Mouse (Mus musculus) limb, embryonic 14.5 days (tissue): ENCODE measurements around the gene Eps8l2. TPM values are rescaled to one million over a fixed set of nuclear protein-coding genes. Genes with fewer than 3 reads are reported as not detected.

Source experiments
- ATAC-seq: fragments of 200-750 bp; cut with Nextera tagmentation; 2 replicates; pipeline ENCODE4 v1.8.0; 2017; ENCODE audit warnings: low read depth, moderate number of reproducible peaks, moderate TSS enrichment; ENCODE audit not compliant: low FRiP score
- DNase-seq: peaks from one replicate; pipeline ENCODE4 v3.0.0-alpha.2; 2015; ENCODE audit warnings: low spot score
- H3K27ac ChIP-seq: fragments of 300-500 bp; sonication (generic); replicated peaks from 2 replicates; pipeline ENCODE4 v1.5.1; 2014; ENCODE audit warnings: low read depth, mild to moderate bottlenecking, low read length, moderate library complexity, mixed read lengths
- H3K27me3 ChIP-seq: fragments of 300-500 bp; sonication (generic); 2 replicates; pipeline ENCODE4 v1.6.1; 2014; ENCODE audit warnings: low read length, mixed read lengths; ENCODE audit not compliant: control insufficient read depth, insufficient read depth
- H3K36me3 ChIP-seq: fragments of 300-500 bp; sonication (generic); 2 replicates; pipeline ENCODE4 v1.6.1; 2014; ENCODE audit warnings: mild to moderate bottlenecking, low read length, moderate library complexity, mixed read lengths; ENCODE audit not compliant: control insufficient read depth, insufficient read depth
- H3K4me1 ChIP-seq: fragments of 300-500 bp; sonication (generic); 2 replicates; pipeline ENCODE4 v1.6.1; 2014; ENCODE audit warnings: antibody characterized with exemption, low read length, mixed read lengths; ENCODE audit not compliant: control insufficient read depth, insufficient read depth
- H3K4me2 ChIP-seq: fragments of 300-500 bp; sonication (generic); replicated peaks from 2 replicates; pipeline ENCODE4 v1.6.1; 2014; ENCODE audit warnings: low read depth, mild to moderate bottlenecking, low read length, moderate library complexity; ENCODE audit not compliant: severe bottlenecking
- H3K4me3 ChIP-seq: fragments of 300-500 bp; sonication (generic); replicated peaks from 2 replicates; pipeline ENCODE4 v1.5.1; 2014; ENCODE audit warnings: low read length
- H3K9ac ChIP-seq: fragments of 300-500 bp; sonication (generic); 2 replicates; pipeline ENCODE4 v1.6.1; 2014; ENCODE audit warnings: mild to moderate bottlenecking, low read depth, low read length, moderate library complexity; ENCODE audit not compliant: severe bottlenecking
- H3K9me3 ChIP-seq: fragments of 300-500 bp; sonication (generic); 2 replicates; pipeline ENCODE4 v1.6.1; 2016; ENCODE audit warnings: low read length; ENCODE audit not compliant: control insufficient read depth
- POLR2A ChIP-seq: fragments of 200-500 bp; IDR thresholded peaks from 2 replicates; pipeline ENCODE4 v1.8.0; 2012; ENCODE audit warnings: inconsistent platforms, mild to moderate bottlenecking, moderate library complexity, borderline replicate concordance; ENCODE audit not compliant: insufficient read depth, insufficient read length; ENCODE audit errors: extremely low read depth
- WGBS: fragments of 180-500 bp; shearing (Covaris S2); extraction: QIAGEN DNeasy Blood & Tissue Kit; methylation state at CpG from one replicate; pipeline ENCODE4 v1.1.7; 2014; 5-methylcytosine and 5-hydroxymethylcytosine counted together
- polyA plus RNA-seq, 2 experiments: library from polyadenylated mRNA; depleted of rRNA in 1 of 2; stranded (reverse) in 1 of 2; unstranded in 1 of 2; fragments of >200 nt; fragmentation: Nextera tagmentation in 1 of 2; extraction: Ambion mirVana in 1 of 2; gene quantifications; 2 replicates each; pipeline versions ENCODE4 v1.2.1 to v1.2.3; 2012 to 2014

Eps8l2 gene
- polyA plus RNA-seq, 2 experiments = 19.0 to 22.4 TPM

- H3K27ac ChIP-seq = no peak overlapping the region
- no peak for TF ChIP-seq POLR2A
- H3K27me3 ChIP-seq = peaks cover 25% of the 10 kb centered on the region
- no peak overlapping the region for H3K4me2 ChIP-seq
- H3K9ac ChIP-seq = no peak overlapping the region
- DNase-seq = no peak
- H3K4me3 ChIP-seq = no peak overlapping the region
- no peak for ATAC-seq
- no peaks in the 10 kb centered on the region for H3K9me3 ChIP-seq
- peaks cover 43% of the 10 kb centered on the region for H3K36me3 ChIP-seq
- WGBS = 82% methylated on average over 3 of the region's 3 CpGs
- H3K4me1 ChIP-seq = no peaks in the 10 kb centered on the region
Measured at GRCm38 (mm10) chr7:141297926-141298650, 40.6 kb upstream of the Eps8l2 start.

DNA sequence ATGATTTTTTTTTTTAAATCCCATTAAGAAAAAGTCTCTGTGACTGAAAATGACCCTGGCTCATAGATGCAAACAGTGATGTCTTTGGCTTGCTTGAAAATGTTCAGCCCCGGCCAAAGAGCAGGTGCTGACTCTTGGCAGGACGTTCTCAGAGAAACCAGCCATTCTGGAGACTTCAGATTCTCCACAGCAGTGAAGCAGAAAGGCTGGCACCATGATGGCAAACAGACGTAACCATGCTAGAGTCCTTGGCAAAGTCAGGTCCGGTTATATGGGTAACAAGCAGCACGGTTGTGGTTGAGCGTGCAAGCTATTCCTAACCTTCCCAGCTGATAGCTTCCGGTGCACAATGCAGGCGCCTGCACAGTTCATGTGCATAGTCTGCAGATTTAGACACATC, 39.5 kb upstream of the Eps8l2 start:
- Histone ChIP-seq H3K4me3 (no peak overlapping the region), H3K27ac (no peak overlapping the region), H3K4me2 (no peak overlapping the region), H3K27me3 (peaks cover 14% of the 10 kb centered on the region), H3K9ac (no peak overlapping the region), H3K9me3 (no peaks in the 10 kb centered on the region), H3K36me3 (peaks cover 53% of the 10 kb centered on the region), H3K4me1 (no peaks in the 10 kb centered on the region)
- TF ChIP-seq POLR2A = no peak
- DNase-seq (no peak), ATAC-seq (no peak)
- WGBS = 95% methylated on average over 8 of the region's 8 CpGs

DNA sequence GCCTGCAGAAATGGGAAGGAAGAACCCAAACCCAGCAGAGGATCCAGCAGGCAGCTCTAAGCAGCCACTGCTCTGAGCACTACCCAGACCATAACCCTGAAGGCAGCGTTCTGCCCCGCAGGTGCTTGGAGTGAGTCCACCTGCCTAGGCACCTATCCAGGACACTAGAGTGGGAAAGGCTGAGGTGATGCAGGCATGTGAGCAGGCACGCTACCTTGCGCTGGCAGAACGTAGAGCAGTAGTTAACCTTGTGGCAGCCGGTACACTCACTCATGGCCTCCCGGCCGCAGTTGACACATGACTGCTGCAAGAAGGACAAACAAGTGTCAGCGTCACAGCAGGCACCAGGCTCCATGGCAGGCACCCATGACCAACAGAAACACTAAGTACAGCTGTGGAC, 37.3 kb upstream of the Eps8l2 start:
- no peak overlapping the region for H3K4me3 ChIP-seq
- peaks cover 74% of the 10 kb centered on the region for H3K36me3 ChIP-seq

DNA sequence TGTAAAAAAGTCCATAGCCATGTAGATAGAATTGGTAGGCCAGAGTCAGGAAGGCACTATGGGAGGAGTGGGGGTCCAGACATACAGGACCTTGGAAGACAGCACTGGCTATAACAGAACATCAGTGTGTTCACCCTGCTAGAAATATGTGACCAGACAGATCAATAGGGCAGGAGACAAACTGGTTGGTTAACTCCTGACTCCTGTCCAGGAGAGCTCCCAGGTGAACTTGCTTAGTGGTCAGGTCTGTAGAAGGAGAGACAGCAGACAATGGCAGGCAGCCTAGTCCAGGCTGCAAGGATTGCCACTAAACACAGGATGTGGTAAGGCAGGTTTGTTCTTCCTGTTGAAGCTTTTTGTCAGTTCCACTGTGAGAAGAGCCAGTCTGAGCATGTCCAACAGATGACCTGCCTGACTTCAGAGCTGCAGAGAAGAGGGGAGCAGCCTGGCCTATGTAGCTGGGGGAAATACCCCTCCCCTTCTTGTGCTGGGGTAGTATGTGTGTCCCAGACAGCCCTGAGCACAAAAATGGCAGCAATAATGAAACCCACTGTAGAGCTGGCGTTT, 35.9 kb upstream of the Eps8l2 start:
- H3K27ac ChIP-seq = no peak overlapping the region
- no peak for ATAC-seq
- peaks cover 76% of the 10 kb centered on the region for H3K36me3 ChIP-seq
- 81% methylated on average over 1 of the region's 1 CpGs for WGBS
- no peaks in the 10 kb centered on the region for H3K27me3 ChIP-seq
- no peaks in the 10 kb centered on the region for H3K9me3 ChIP-seq
- no peaks in the 10 kb centered on the region for H3K4me1 ChIP-seq
- H3K4me3 ChIP-seq = no peak overlapping the region
- H3K4me2 ChIP-seq = no peak overlapping the region
- DNase-seq = no peak
- H3K9ac ChIP-seq = no peak overlapping the region
- TF ChIP-seq POLR2A = no peak

More for the DNA sequence above, 37.3 kb upstream of the Eps8l2 start:
- H3K9ac ChIP-seq = no peak overlapping the region
- 96% methylated on average over 9 of the region's 9 CpGs for WGBS
- H3K27me3 ChIP-seq = no peaks in the 10 kb centered on the region
- H3K9me3 ChIP-seq = no peaks in the 10 kb centered on the region
- H3K27ac ChIP-seq = no peak overlapping the region
- ATAC-seq = no peak
- TF ChIP-seq POLR2A = no peak
- H3K4me2 ChIP-seq = no peak overlapping the region
- DNase-seq = no peak
- no peaks in the 10 kb centered on the region for H3K4me1 ChIP-seq

- 84% methylated on average over 4 of the region's 4 CpGs for WGBS
- ATAC-seq = no peak
- Histone ChIP-seq H3K4me2 (no peak overlapping the region), H3K27me3 (no peaks in the 10 kb centered on the region), H3K4me3 (no peak overlapping the region), H3K36me3 (peaks cover 88% of the 10 kb centered on the region), H3K9ac (no peak overlapping the region), H3K4me1 (no peaks in the 10 kb centered on the region), H3K27ac (no peak overlapping the region), H3K9me3 (no peaks in the 10 kb centered on the region)
- no peak for DNase-seq
- TF ChIP-seq POLR2A = no peak
Measured at GRCm38 (mm10) chr7:141304537-141304936, 34.1 kb upstream of the Eps8l2 start.
